Mouse (Mus musculus) kidney, embryonic 14.5 days (tissue): ENCODE data around the gene Lmntd1. TPM values are rescaled to one million over a fixed set of nuclear protein-coding genes. Genes with fewer than 3 reads are reported as not detected.

Source experiments
- ATAC-seq: fragments of 200-750 bp; cut with Nextera tagmentation; 2 replicates; pipeline ENCODE4 v1.8.0; 2017; ENCODE audit warnings: moderate number of reproducible peaks, mild to moderate bottlenecking, moderate TSS enrichment, moderate library complexity; ENCODE audit not compliant: low FRiP score, low TSS enrichment
- H3K27ac ChIP-seq: fragments of 300-500 bp; sonication (generic); 2 replicates; pipeline ENCODE4 v1.5.1; 2014; ENCODE audit warnings: low read depth, mild to moderate bottlenecking, low read length, moderate library complexity, mixed read lengths
- H3K27me3 ChIP-seq: fragments of 300-500 bp; sonication (generic); 2 replicates; pipeline ENCODE4 v1.6.1; 2014; ENCODE audit warnings: mild to moderate bottlenecking, low read length; ENCODE audit not compliant: control insufficient read depth, insufficient read depth
- H3K36me3 ChIP-seq: fragments of 300-500 bp; sonication (generic); 2 replicates; pipeline ENCODE4 v1.6.1; 2014; ENCODE audit warnings: low read length, mixed read lengths; ENCODE audit not compliant: control insufficient read depth, insufficient read depth
- H3K4me1 ChIP-seq: fragments of 300-500 bp; sonication (generic); 2 replicates; pipeline ENCODE4 v1.6.1; 2014; ENCODE audit warnings: low read length, mixed read lengths; ENCODE audit not compliant: control insufficient read depth, insufficient read depth
- H3K4me2 ChIP-seq: fragments of 300-500 bp; sonication (generic); replicated peaks from 2 replicates; pipeline ENCODE4 v1.6.1; 2014; ENCODE audit warnings: low read depth, mild to moderate bottlenecking, low read length
- H3K4me3 ChIP-seq: fragments of 300-500 bp; sonication (generic); 2 replicates; pipeline ENCODE4 v1.5.1; 2014; ENCODE audit warnings: mild to moderate bottlenecking, low read length
- H3K9ac ChIP-seq: fragments of 300-500 bp; sonication (generic); 2 replicates; pipeline ENCODE4 v1.6.1; 2014; ENCODE audit warnings: low read depth, mild to moderate bottlenecking, low read length, moderate library complexity
- H3K9me3 ChIP-seq: fragments of 300-500 bp; sonication (generic); 2 replicates; pipeline ENCODE4 v1.6.1; 2016; ENCODE audit warnings: low read length; ENCODE audit not compliant: control insufficient read depth
- WGBS: fragments of 180-500 bp; shearing (Covaris S2); extraction: QIAGEN DNeasy Blood & Tissue Kit; methylation state at CpG from one replicate; pipeline ENCODE4 v1.1.7; 2014; 5-methylcytosine and 5-hydroxymethylcytosine counted together
- polyA plus RNA-seq: library from polyadenylated mRNA; unstranded; fragments of >200 nt; fragmentation: Nextera tagmentation; extraction: Ambion mirVana; gene quantifications from 2 replicates; pipeline ENCODE4 v1.2.1, GENCODE M21; 2014

Lmntd1 gene
- polyA plus RNA-seq, 1 experiment from 2014 or later = 2.0 TPM

DNA sequence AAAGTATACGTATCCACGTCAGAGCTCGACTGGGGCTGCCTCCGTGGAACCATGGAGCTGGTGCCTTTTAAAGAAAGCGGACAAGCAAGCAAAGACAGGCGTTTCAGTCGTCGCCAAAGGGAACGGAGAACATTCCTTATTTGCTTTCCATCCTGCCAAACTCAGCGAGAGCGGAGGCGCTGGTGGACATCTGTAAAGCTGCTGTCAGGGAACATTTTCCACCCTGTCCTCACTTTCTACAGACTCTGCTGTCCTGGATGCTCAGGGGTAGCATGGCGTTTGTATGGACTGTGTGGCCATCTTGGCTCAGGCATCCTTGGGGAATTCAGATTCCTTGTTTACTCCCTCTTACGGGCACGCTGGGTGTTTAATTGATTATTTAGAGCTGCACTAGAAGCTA lies 186.7 kb downstream of the Lmntd1 start:
- no peaks in the 10 kb centered on the region for H3K27me3 ChIP-seq
- H3K9ac ChIP-seq = no peak overlapping the region
- H3K4me1 ChIP-seq = no peaks in the 10 kb centered on the region
- no peak for ATAC-seq
- H3K27ac ChIP-seq = no peak overlapping the region
- no peaks in the 10 kb centered on the region for H3K9me3 ChIP-seq
- no peaks in the 10 kb centered on the region for H3K36me3 ChIP-seq
- H3K4me2 ChIP-seq = no peak overlapping the region
- no peak overlapping the region for H3K4me3 ChIP-seq
- 78% methylated on average over 15 of the region's 15 CpGs for WGBS

DNA sequence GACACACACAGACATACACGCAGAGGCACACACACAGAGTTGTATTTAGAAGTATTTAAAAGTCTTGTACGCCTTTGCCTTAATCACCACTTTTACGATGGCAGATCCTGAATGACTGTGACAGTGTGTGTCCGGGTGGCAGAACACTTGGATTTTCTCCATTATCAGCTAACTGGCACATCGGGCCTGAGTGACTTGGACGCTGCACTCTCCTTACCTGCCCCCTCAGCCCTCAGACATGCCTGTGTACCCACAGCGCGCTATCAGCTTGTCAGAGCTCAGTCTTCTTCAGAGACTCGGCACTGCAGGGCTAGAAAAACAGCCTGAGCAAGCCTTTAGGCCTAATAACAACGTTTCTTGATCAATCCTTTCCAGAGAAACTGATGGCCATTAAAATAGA lies 187.6 kb downstream of the Lmntd1 start:
- H3K9me3 ChIP-seq = no peaks in the 10 kb centered on the region
- no peaks in the 10 kb centered on the region for H3K4me1 ChIP-seq

DNA sequence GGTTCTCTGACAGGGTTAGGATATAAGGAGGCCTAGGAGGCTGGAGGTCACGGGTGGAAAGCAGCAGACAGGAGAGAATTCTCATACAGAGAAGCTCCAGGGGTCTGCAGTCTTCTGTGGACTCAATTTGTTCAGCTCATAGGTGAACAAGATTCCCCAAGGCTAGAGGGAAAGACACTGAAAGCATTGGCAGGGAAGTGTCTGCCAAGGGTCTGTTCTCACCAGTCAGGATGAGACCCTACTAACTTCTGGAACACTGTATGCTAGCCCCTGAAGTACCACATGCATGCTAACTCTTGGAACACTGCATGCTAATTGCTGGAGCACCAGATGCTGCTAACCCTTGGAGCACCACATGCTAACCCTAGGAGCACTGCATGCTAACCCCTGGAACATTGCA lies 190.0 kb downstream of the Lmntd1 start:
- whole genome bisulfite sequencing = 71% methylated on average over 1 of the region's 1 CpGs
- H3K4me3 ChIP-seq = no peak overlapping the region
- H3K36me3 ChIP-seq = no peaks in the 10 kb centered on the region
- H3K9me3 ChIP-seq = no peaks in the 10 kb centered on the region
- no peak overlapping the region for H3K4me2 ChIP-seq
- H3K9ac ChIP-seq = no peak overlapping the region
- H3K4me1 ChIP-seq = no peaks in the 10 kb centered on the region
- H3K27me3 ChIP-seq = no peaks in the 10 kb centered on the region
- ATAC-seq = no peak
- H3K27ac ChIP-seq = no peak overlapping the region

More for the DNA sequence above, 187.6 kb downstream of the Lmntd1 start:
- no peaks in the 10 kb centered on the region for H3K36me3 ChIP-seq
- no peak overlapping the region for H3K27ac ChIP-seq
- H3K9ac ChIP-seq = no peak overlapping the region
- 77% methylated on average over 10 of the region's 10 CpGs for WGBS
- no peaks in the 10 kb centered on the region for H3K27me3 ChIP-seq
- no peak overlapping the region for H3K4me3 ChIP-seq
- H3K4me2 ChIP-seq = no peak overlapping the region
- ATAC-seq = no peak

DNA sequence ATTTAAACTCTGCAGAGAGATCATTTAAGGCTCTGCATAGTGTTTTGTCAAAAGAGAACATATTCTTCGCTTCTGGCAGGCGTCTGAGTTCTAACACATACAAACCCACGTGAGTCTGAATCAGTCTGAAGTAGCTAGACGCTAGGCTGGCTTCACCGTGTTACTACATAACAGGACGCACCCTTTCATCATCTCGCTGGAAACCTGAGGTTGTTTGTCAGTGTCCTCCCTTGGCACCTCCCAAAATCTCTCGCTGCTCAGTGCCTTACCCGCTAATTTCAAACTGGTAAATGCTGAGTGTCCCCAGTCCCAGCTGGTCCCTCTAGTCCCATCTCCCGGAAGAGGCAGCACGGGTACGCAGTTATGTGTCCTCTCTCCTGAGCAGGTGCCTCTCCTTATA lies 190.6 kb downstream of the Lmntd1 start:
- Histone ChIP-seq H3K27ac (no peak overlapping the region), H3K4me1 (no peaks in the 10 kb centered on the region), H3K27me3 (no peaks in the 10 kb centered on the region), H3K36me3 (no peaks in the 10 kb centered on the region), H3K4me3 (no peak overlapping the region), H3K9ac (no peak overlapping the region), H3K4me2 (no peak overlapping the region), H3K9me3 (no peaks in the 10 kb centered on the region)
- WGBS = 83% methylated on average over 12 of the region's 12 CpGs
- ATAC-seq = no peak

DNA sequence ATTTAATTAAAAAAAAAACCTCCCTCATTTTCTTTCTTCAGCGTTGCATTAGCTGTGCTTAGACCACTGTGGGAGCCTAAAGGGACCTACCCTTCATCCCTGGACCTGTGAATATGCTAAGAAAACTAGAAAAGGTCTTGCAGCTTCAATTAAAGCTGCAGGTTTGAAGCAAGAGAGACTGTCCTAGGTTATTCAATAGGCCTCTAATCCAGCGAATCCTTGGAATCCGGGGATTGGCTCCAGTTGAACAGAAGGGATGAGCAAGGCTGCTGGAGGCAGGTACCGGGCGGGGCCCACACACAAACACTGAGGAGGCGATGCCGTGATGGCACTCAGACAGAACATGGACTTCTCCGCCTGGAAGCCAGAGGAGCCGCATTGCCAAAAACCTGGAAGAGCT lies 192.5 kb downstream of the Lmntd1 start:
- Histone ChIP-seq H3K4me2 (no peak overlapping the region), H3K4me3 (no peak overlapping the region), H3K27ac (no peak overlapping the region), H3K9me3 (no peaks in the 10 kb centered on the region), H3K36me3 (no peaks in the 10 kb centered on the region), H3K4me1 (no peaks in the 10 kb centered on the region), H3K9ac (no peak overlapping the region), H3K27me3 (no peaks in the 10 kb centered on the region)
- ATAC-seq = no peak
- 88% methylated on average over 9 of the region's 9 CpGs for WGBS

DNA sequence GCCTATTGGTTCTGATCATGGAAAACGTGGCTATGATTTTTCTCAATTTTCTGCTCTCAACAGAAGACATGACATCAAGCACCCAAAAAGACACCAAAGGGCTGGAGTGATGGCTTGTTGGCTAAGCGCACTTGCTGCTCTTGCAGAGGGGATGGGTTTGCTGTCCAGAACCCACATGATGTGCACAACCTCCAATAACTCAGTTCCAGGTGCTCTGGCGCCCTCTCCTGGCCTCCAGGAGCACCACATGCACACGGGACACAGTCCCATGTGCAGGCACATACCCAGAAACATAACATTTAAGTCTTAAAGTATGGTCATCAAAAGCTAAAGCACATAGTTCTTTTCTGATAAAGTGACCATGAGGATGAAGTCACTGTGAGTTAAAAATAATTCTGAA lies 193.7 kb downstream of the Lmntd1 start:
- WGBS = 68% methylated on average over 4 of the region's 4 CpGs
- no peaks in the 10 kb centered on the region for H3K4me1 ChIP-seq
- no peak overlapping the region for H3K9ac ChIP-seq
- ATAC-seq = no peak
- no peak overlapping the region for H3K4me3 ChIP-seq
- H3K27ac ChIP-seq = no peak overlapping the region
- H3K9me3 ChIP-seq = no peaks in the 10 kb centered on the region
- no peaks in the 10 kb centered on the region for H3K27me3 ChIP-seq
- no peaks in the 10 kb centered on the region for H3K36me3 ChIP-seq
- no peak overlapping the region for H3K4me2 ChIP-seq

DNA sequence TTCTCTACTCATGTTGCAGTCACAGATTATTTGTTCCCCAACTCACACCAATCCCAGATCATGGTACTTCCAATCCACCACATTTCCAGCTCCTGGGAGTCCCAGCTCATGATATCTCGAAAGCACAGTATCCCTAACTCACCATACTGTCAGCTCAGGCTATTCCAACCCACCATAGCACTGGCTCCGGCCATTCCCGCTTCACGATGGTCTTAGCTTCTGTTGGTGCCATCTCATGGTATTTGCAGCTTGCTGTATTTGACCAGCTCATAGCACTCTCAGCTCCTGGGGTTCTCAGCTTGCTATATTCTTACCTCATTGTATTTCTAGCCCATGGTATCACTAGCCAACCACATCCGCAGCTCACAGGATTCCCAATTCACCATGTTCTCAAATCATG lies 195.3 kb downstream of the Lmntd1 start:
- Histone ChIP-seq H3K4me2 (no peak overlapping the region), H3K4me1 (no peaks in the 10 kb centered on the region), H3K4me3 (no peak overlapping the region), H3K27me3 (no peaks in the 10 kb centered on the region), H3K27ac (no peak overlapping the region), H3K9me3 (no peaks in the 10 kb centered on the region), H3K36me3 (no peaks in the 10 kb centered on the region), H3K9ac (no peak overlapping the region)
- no peak for ATAC-seq
- WGBS = 93% methylated on average over 5 of the region's 5 CpGs

DNA sequence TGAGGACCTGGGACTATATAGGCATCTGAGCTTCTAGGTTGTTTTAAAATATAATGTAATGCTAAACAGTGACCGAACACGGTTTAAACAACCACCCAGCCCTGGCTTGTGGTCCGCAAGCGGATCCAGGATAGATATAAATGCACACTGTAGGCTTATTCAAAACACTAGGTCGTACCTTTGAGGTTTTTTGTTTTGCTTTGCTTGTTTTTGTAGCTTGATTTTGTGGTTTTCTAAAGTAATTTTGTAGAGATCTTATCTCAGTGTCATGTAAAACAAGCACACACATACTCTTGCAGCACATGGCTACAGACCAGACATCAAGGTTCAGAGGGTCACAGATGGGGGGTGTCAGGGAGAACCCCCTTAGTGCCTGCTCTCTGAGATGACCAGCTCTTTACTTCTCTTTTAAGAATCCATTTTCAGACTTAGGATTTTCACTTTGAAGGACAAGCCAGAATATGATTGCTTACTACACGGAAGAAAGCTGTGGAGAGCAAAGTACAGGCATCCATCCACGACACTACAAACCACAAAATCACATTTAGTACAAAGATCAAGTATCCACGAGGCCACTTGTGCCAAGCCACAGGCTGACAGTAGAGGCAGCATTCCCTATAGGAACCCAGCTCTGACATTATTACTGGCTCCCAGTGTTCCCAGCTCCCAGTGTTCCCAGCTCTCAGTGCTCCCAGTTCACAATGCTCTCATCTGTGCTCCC lies 196.2 kb downstream of the Lmntd1 start:
- H3K9me3 ChIP-seq = no peaks in the 10 kb centered on the region
- H3K4me1 ChIP-seq = no peaks in the 10 kb centered on the region
- no peaks in the 10 kb centered on the region for H3K27me3 ChIP-seq
- H3K4me2 ChIP-seq = no peak overlapping the region
- ATAC-seq = no peak
- H3K9ac ChIP-seq = no peak overlapping the region
- H3K36me3 ChIP-seq = no peaks in the 10 kb centered on the region
- 79% methylated on average over 8 of the region's 8 CpGs for WGBS
- no peak overlapping the region for H3K4me3 ChIP-seq
- H3K27ac ChIP-seq = no peak overlapping the region

DNA sequence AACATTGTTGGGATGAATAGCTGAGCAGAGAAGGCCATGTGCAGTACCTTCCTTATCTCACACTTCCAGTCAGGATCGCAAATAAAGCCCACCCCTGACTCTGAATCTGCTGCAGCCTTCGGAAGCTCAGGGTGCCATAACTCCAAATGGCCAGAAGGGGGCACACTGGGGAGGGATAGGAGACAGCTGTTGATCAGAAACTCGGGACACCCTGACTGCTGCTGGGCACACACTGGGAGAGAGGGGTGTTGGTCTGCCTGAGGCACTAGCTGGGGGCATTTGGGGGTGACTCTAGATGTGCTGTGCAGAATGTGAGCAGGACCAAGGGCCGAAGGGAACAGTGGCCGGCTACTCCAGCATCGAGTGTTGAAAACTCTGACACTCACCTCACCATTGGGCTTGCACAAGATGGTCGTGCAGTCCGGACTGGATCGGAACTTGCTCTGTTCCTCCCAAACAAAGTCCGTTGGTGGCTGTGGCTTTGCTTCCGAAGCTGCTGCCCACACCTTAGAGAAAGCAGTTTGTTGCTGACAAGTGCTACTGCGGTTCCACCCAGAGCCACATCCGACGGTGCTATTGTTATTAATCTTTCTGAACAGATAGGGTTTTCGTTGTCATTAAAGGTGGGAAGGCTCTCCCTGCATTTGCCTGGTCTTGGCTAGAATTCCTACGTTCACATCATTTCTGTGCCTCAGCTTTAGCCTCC lies 197.0 kb downstream of the Lmntd1 start:
- H3K27me3 ChIP-seq = no peaks in the 10 kb centered on the region
- no peak overlapping the region for H3K9ac ChIP-seq
- H3K9me3 ChIP-seq = no peaks in the 10 kb centered on the region
- H3K4me1 ChIP-seq = no peaks in the 10 kb centered on the region
- no peaks in the 10 kb centered on the region for H3K36me3 ChIP-seq
- H3K27ac ChIP-seq = no peak overlapping the region
- no peak for ATAC-seq
- 74% methylated on average over 16 of the region's 16 CpGs for WGBS
- H3K4me3 ChIP-seq = no peak overlapping the region
- H3K4me2 ChIP-seq = no peak overlapping the region
